Mouse (Mus musculus) brown adipose tissue, adult 24 weeks (tissue): ENCODE data around the gene Abcg8. TPM values are rescaled to one million over a fixed set of nuclear protein-coding genes. Genes with fewer than 3 reads are reported as not detected.

ENCODE experiments used
- polyA plus RNA-seq: library from polyadenylated mRNA; stranded (reverse); fragments of >200 nt; gene quantifications from 2 replicates; pipeline ENCODE4 v1.2.4, GENCODE M21; 2012; ENCODE audit not compliant: missing spikeins, insufficient read depth, insufficient read length

Abcg8 gene
- polyA plus RNA-seq, 1 experiment: not detected

Other genes with a start within 250 kb of the Abcg8 start
- gene Thada, start 210.1 kb upstream of the Abcg8 start, polyA plus RNA-seq: 3.4 and 4.7 TPM in 2 replicates
- gene Plekhh2, start 164.4 kb upstream of the Abcg8 start, polyA plus RNA-seq: 0.42 and 0.67 TPM in 2 replicates
- gene Dync2li1, start 49.8 kb upstream of the Abcg8 start, polyA plus RNA-seq: 3.1 and 5.4 TPM in 2 replicates
- gene Abcg5, start 6.7 kb downstream of the Abcg8 start, polyA plus RNA-seq: not detected in 2 replicates
- 66.6 and 85.5 TPM in 2 replicates for gene Lrpprc, start 114.5 kb downstream of the Abcg8 start, polyA plus RNA-seq